Mouse (Mus musculus) cerebellum, adult 2 months (tissue): ENCODE measurements at regions not wholly inside any gene's neighbourhood (a gene's known extent, or its start where the extent isn't known, plus 50 kb on each side); places are given as distances from the start of the nearest gene placed in this dataset.

Experiments used
- DNase-seq, 2 experiments: peaks; one replicate each; pipeline ENCODE4 v3.0.0; 2021
- H3K27ac ChIP-seq: fragments of 200-500 bp; 2 replicates; pipeline ENCODE4 v1.5.1; 2012; ENCODE audit warnings: low read length, control low read depth, inconsistent platforms; ENCODE audit not compliant: insufficient read depth
- H3K27me3 ChIP-seq: fragments of 200-500 bp; 2 replicates; pipeline ENCODE4 v1.6.1; 2012; ENCODE audit warnings: inconsistent platforms, mild to moderate bottlenecking, low read length, moderate library complexity; ENCODE audit not compliant: control insufficient read depth, insufficient read depth
- H3K4me1 ChIP-seq: fragments of 200-500 bp; 2 replicates; pipeline ENCODE4 v1.6.1; 2011; ENCODE audit warnings: low read length; ENCODE audit not compliant: control insufficient read depth, insufficient read depth
- H3K4me3 ChIP-seq: fragments of 200-500 bp; replicated peaks from 2 replicates; pipeline ENCODE3; 2011; ENCODE audit warnings: mild to moderate bottlenecking, low read depth, low read length, control low read depth; ENCODE audit not compliant: insufficient read depth
- CTCF ChIP-seq: fragments of 200-500 bp; IDR thresholded peaks from 2 replicates; pipeline ENCODE4 v1.5.1; 2011; ENCODE audit warnings: low read depth, mild to moderate bottlenecking, control low read depth, low read length, moderate library complexity, borderline replicate concordance; ENCODE audit not compliant: insufficient read depth
- POLR2A ChIP-seq: fragments of 200-500 bp; IDR thresholded peaks from 2 replicates; pipeline ENCODE4 v1.6.1; 2011; ENCODE audit warnings: low read length, control low read depth, borderline replicate concordance; ENCODE audit not compliant: insufficient read depth
- WGBS: fragments of 180-500 bp; shearing (Covaris S2); methylation state at CpG from one replicate; pipeline ENCODE4 v1.1.7; 2018; 5-methylcytosine and 5-hydroxymethylcytosine counted together

DNA sequence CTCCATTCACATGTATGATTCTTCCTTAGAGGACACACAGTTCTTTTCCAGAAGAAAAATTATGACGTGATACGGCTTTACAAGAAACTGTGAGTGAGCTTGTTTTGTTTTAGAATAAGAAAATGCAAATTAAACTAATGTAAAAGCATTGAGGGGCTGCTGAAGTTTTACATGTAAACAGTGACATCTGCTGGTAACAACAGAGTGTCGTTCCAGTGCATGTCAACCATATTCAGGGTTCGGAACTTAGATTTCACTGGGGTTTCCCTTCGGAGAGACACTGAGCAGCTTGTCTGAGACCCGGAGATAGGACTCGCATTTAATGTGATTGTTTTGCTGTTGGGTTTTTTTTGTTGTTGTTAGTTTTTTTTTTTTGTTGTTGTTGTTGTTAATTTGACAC is 148.4 kb upstream of the Ube3a start:
- no peaks in the 10 kb centered on the region for H3K4me1 ChIP-seq
- H3K27me3 ChIP-seq, result no peaks in the 10 kb centered on the region
- WGBS, result 43% methylated on average over 7 of the region's 7 CpGs
- H3K4me3 ChIP-seq, result no peak overlapping the region
- peak; percentile 7 to 10 for DNase-seq
- no peak overlapping the region for H3K27ac ChIP-seq
- no peak for TF ChIP-seq POLR2A
- TF ChIP-seq CTCF, result peak; percentile 28; the same call in 1 of the 2 replicates
